Mouse (Mus musculus) embryonic facial prominence, embryonic 12.5 days (tissue): ENCODE measurements around the gene Gm28042. TPM values are rescaled to one million over a fixed set of nuclear protein-coding genes. Genes with fewer than 3 reads are reported as not detected.

Experiments
- ATAC-seq: fragments of 200-750 bp; cut with Nextera tagmentation; 2 replicates; pipeline ENCODE4 v1.8.0; 2017; ENCODE audit not compliant: insufficient number of reproducible peaks, insufficient read depth, low FRiP score, low TSS enrichment
- H3K27ac ChIP-seq: fragments of 300-500 bp; sonication (generic); 2 replicates; pipeline ENCODE4 v1.5.1; 2016; ENCODE audit warnings: mild to moderate bottlenecking
- H3K27me3 ChIP-seq: fragments of 300-500 bp; sonication (generic); 2 replicates; pipeline ENCODE4 v1.6.1; 2016; ENCODE audit warnings: mild to moderate bottlenecking, moderate library complexity
- H3K36me3 ChIP-seq: fragments of 300-500 bp; sonication (generic); 2 replicates; pipeline ENCODE4 v1.6.1; 2016; ENCODE audit warnings: mild to moderate bottlenecking
- H3K4me1 ChIP-seq: fragments of 300-500 bp; sonication (generic); 2 replicates; pipeline ENCODE4 v1.6.1; 2016
- H3K4me2 ChIP-seq: fragments of 300-500 bp; sonication (generic); replicated peaks from 2 replicates; pipeline ENCODE4 v1.6.1; 2016; ENCODE audit warnings: mild to moderate bottlenecking, moderate library complexity
- H3K4me3 ChIP-seq: fragments of 300-500 bp; sonication (generic); 2 replicates; pipeline ENCODE4 v1.5.1; 2016; ENCODE audit warnings: mild to moderate bottlenecking
- H3K9ac ChIP-seq: fragments of 300-500 bp; sonication (generic); 2 replicates; pipeline ENCODE4 v1.6.1; 2016; ENCODE audit warnings: mild to moderate bottlenecking, moderate library complexity
- H3K9me3 ChIP-seq: fragments of 300-500 bp; sonication (generic); 2 replicates; pipeline ENCODE4 v1.6.1; 2016; ENCODE audit warnings: mild to moderate bottlenecking, moderate library complexity
- WGBS: fragments of 180-500 bp; shearing (Covaris S2); methylation state at CpG from one replicate; pipeline ENCODE4 v1.1.7; 2016; 5-methylcytosine and 5-hydroxymethylcytosine counted together
- polyA plus RNA-seq: library from polyadenylated mRNA; unstranded; fragments of >200 nt; fragmentation: Nextera tagmentation; extraction: Ambion mirVana; gene quantifications from 2 replicates; pipeline ENCODE4 v1.2.1, GENCODE M21; 2016

The Gm28042 gene
- polyA plus RNA-seq, 1 experiment from 2014 or later = 6.1 TPM

DNA sequence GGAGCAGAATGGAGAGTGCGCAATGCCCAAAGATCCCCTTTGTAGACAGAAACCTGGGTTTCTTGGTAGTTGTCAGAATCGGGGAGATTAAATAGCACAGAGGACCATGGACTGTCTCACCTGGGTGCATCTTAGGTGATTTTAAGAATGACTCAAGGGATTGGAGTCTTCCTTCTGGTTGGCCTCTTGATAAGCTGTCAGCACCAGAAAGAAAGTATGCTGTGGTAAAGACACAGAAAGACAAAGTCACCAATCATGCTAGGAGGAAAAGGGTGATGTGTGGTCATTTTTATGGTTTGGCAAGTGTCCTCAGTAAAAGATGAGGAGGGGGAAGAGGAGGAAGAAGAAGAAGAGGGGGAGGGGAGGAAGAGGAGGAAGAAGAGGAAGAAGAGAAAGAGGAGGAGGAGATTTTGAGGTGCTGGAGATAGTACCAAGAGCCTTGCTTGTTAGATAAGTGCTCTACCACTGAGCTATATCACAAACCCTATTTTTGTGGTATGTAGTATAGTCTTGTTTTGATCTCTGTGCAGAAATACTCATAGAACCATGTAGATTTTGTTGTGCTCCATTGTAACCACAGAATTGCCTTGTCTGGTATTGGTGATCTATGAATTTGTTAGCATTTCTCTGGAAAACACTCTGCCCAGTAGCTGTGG, 13.3 kb upstream of the Gm28042 start:
- no peaks in the 10 kb centered on the region for H3K4me1 ChIP-seq
- H3K4me2 ChIP-seq = no peak overlapping the region
- H3K27me3 ChIP-seq = no peaks in the 10 kb centered on the region
- ATAC-seq = no peak
- H3K27ac ChIP-seq = no peak overlapping the region
- no peak overlapping the region for H3K4me3 ChIP-seq
- WGBS = 87% methylated on average over 2 of the region's 2 CpGs
- H3K9me3 ChIP-seq = no peaks in the 10 kb centered on the region
- no peak overlapping the region for H3K9ac ChIP-seq
- H3K36me3 ChIP-seq = peaks cover 39% of the 10 kb centered on the region

DNA sequence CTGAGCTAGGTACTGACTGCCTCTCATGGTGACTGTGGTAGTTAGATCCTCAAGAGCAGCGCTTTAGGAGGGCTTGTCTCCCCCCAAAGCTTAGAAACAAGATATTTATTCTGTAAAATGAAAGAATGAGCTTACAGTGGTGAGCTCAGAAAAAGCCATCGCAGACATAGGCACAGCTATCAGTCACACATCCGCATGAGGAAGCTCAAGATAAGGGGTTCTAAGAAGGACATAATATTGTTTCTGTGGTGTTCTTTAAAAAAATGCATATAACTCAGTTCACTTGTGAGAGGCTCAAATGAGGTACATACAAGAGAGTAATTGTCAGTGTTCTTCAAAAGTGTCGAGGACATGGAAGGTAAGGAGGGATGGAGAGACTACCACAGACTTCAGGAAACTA, 11.4 kb upstream of the Gm28042 start:
- H3K36me3 ChIP-seq = peaks cover 59% of the 10 kb centered on the region
- no peaks in the 10 kb centered on the region for H3K4me1 ChIP-seq
- no peak for ATAC-seq
- no peak overlapping the region for H3K4me3 ChIP-seq
- H3K4me2 ChIP-seq = no peak overlapping the region
- H3K9ac ChIP-seq = no peak overlapping the region
- WGBS = 93% methylated on average over 4 of the region's 4 CpGs
- H3K9me3 ChIP-seq = no peaks in the 10 kb centered on the region
- H3K27ac ChIP-seq = no peak overlapping the region
- no peaks in the 10 kb centered on the region for H3K27me3 ChIP-seq

DNA sequence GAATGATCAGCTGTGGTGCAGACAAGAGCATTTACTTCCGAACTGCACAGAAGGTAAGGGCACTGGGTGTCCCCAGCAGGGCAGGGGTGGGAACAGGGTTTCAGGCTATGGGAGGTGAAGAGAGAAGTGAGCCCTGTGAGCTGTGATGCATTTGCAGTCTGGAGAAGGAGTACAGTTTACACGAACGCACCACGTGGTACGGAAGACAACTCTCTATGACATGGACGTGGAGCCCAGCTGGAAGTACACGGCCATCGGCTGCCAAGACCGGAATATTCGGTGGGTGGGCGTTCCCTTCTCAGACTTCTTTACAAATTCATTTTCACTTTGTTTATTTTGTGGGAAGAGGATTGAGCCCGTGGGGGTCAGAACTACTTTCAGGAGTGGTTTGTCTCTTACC, 9.7 kb upstream of the Gm28042 start:
- Histone ChIP-seq H3K4me2 (no peak overlapping the region), H3K9me3 (no peaks in the 10 kb centered on the region), H3K9ac (no peak overlapping the region), H3K4me1 (no peaks in the 10 kb centered on the region), H3K27me3 (no peaks in the 10 kb centered on the region), H3K27ac (no peak overlapping the region), H3K4me3 (no peak overlapping the region), H3K36me3 (peaks cover 76% of the 10 kb centered on the region)
- 89% methylated on average over 12 of the region's 12 CpGs for WGBS
- ATAC-seq = no peak

DNA sequence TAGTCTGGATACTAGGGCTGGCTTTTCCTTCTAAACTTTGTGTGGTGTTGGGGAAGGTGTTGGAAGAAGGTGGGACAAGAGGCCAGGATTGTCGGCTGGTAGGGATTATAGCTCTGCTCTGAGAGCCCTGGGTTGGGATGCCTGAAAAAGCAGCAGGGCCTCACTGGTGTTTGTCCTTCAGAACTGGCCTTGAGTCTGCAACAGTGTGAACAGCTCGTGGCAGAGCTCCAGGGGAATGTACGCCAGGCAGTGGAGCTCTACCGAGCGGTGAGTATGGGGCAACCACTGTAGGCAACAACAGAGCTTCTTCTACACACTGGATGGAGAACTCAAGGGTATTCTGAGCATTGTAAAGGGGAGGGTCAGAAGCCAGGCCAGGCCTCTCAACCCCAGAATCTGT, 3.0 kb upstream of the Gm28042 start:
- Histone ChIP-seq H3K4me3 (no peak overlapping the region), H3K4me1 (peaks cover 11% of the 10 kb centered on the region), H3K9me3 (no peaks in the 10 kb centered on the region), H3K9ac (no peak overlapping the region), H3K4me2 (no peak overlapping the region), H3K36me3 (peaks cover 61% of the 10 kb centered on the region), H3K27ac (no peak overlapping the region), H3K27me3 (no peaks in the 10 kb centered on the region)
- no peak for ATAC-seq
- WGBS = 94% methylated on average over 5 of the region's 5 CpGs

DNA sequence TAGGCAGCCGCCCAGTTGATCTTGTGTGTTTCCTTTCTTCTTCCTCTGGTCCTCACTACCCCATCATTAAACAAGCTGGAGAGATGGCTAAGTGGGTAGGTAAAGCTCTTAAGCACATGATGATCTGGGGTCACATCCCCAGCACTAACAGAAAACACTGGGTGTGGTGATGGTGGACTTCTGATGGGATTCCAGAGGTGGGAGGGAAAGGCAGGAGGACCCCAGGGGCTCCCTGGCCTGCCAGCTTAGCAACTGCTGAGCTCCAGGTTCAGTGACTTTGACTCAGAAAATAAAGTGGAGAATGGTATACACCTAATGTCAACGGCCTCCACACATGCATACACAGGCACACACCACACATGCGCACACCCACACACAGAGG, 648 bp downstream of the Gm28042 start:
- WGBS = 48% methylated on average over 3 of the region's 3 CpGs
- no peak for ATAC-seq

DNA sequence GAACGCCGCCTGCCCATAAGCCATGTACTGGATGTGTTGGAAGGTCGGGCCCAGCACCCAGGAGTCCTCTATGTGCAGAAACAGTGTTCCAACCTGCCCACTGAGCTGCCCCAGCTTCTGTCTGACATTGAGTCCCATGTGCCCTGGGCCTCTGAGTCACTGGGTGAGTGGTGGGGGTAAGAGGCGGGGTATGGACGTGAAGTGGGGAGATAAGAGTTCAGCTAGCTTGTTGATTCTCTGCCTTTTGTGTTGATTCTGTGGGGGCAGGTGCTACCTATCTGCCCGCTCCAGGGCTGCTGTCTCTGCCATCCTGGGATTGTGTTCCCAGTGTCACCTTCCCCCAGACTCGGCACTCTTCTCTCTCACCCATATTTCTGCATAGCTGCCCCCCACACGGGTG, 3.1 kb downstream of the Gm28042 start:
- 90% methylated on average over 8 of the region's 8 CpGs for WGBS
- H3K9me3 ChIP-seq = no peaks in the 10 kb centered on the region
- no peak overlapping the region for H3K27ac ChIP-seq
- H3K4me1 ChIP-seq = peaks cover 11% of the 10 kb centered on the region
- H3K27me3 ChIP-seq = no peaks in the 10 kb centered on the region
- no peak overlapping the region for H3K9ac ChIP-seq
- no peak overlapping the region for H3K4me2 ChIP-seq
- H3K36me3 ChIP-seq = peaks cover 53% of the 10 kb centered on the region
- no peak for ATAC-seq
- no peak overlapping the region for H3K4me3 ChIP-seq

More for the DNA sequence above, 648 bp downstream of the Gm28042 start:
- Histone ChIP-seq H3K4me3 (peak overlapping the region; percentile 75), H3K4me1 (peaks cover 11% of the 10 kb centered on the region), H3K9me3 (no peaks in the 10 kb centered on the region), H3K27ac (peak overlapping the region; percentile 91), H3K9ac (peak overlapping the region; percentile 75), H3K27me3 (no peaks in the 10 kb centered on the region), H3K4me2 (peak overlapping the region; percentile 70), H3K36me3 (peaks cover 53% of the 10 kb centered on the region)

DNA sequence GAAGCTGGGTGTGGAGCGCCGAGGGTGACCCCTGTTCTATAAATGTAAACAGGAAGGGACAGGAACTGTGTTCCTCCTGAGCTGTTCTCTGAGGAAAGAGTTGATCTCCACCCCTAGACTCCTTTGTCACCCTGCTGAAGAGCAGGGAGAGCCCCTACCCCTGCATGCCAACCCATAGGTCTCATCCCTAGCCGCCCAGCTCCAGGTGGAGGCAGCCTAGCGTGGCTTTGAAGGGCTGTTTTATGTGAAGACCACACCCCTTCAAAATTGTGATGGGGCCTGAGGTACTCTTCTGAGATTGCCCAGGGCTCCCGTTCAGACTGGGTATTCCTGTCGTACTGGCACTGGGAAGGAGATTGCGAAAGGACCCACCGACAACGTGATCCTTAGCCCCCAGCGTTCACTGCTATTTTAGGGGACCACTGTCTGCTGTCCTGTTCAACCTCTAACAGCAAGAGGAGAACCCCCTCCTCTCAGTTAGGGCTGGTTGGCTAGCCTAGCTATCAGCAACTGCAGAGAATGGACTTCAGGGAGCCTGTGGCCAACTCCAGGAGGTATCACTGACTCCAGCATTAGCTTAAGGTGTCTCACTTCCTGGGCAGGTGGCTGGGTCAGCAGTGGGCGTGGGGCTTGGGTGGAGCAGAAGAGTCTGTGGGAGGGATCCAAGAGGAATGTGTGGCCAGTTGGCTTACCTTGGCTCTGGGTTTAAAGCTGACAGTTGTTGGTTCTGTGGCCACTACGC, 5.6 kb downstream of the Gm28042 start, which contains the start of gene Pla2g4b:
TSS of gene Pla2g4b (plus strand) at position 692 of the 742 bp plus-strand sequence.
- Histone ChIP-seq H3K36me3 (peaks cover 74% of the 10 kb centered on the region), H3K27me3 (no peaks in the 10 kb centered on the region), H3K9ac (no peak within 1 kb of the TSS), H3K4me3 (no peak within 1 kb of the TSS), H3K9me3 (no peaks in the 10 kb centered on the region), H3K4me2 (no peak within 1 kb of the TSS), H3K4me1 (peaks cover 8% of the 10 kb centered on the region), H3K27ac (no peak within 1 kb of the TSS)
- WGBS = 92% methylated on average over 12 of the region's 12 CpGs
- no peak for ATAC-seq

DNA sequence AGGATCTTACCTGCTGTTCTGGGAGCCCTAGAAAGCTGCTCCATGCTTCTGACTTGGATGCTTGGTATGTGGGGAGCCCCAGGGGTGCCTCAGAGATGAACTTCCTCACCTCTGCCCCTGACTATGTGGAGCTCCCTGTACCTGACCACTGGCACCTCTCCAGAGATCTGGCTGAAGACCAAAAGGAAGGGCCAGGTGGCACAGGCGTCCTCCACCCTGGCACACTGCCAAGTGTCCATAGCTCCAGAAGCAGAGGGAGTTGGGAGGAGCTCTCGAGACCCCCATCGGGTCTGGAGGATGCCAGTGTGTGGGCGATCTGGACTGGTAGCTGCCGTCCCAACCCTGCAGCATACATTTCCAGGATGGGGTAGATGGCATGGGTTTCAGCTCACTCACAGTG, 6.4 kb downstream of the Gm28042 start:
- WGBS = 87% methylated on average over 5 of the region's 5 CpGs
- H3K36me3 ChIP-seq = peaks cover 82% of the 10 kb centered on the region
- H3K4me3 ChIP-seq = no peak overlapping the region

DNA sequence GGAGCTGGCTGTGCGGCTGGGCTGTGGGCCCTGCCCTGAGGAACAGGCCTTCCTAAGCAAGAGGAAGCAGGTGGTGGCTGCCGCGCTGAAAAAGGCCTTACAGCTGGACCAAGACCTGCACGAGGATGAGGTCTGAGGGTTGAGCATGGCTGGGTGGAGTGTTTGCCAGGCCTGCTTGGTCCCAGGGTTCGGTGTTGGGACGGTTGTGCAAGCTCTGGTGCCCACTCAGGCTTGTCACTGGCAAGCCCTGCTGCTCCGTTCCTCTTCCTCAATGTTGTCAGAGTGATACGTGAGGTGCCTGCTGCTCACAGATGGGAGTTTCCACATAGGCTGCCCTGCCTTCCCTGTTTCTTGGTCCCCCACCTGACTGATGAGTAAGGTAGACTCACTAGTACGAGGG, 10.5 kb downstream of the Gm28042 start:
- no peaks in the 10 kb centered on the region for H3K27me3 ChIP-seq
- no peak overlapping the region for H3K4me3 ChIP-seq
- ATAC-seq = no peak
- no peak overlapping the region for H3K27ac ChIP-seq
- peaks cover 94% of the 10 kb centered on the region for H3K36me3 ChIP-seq
- 94% methylated on average over 9 of the region's 9 CpGs for WGBS
- H3K9ac ChIP-seq = no peak overlapping the region
- H3K9me3 ChIP-seq = no peaks in the 10 kb centered on the region
- H3K4me2 ChIP-seq = no peak overlapping the region
- H3K4me1 ChIP-seq = no peaks in the 10 kb centered on the region

More for the DNA sequence above, 6.4 kb downstream of the Gm28042 start:
- Histone ChIP-seq H3K9me3 (no peaks in the 10 kb centered on the region), H3K27me3 (no peaks in the 10 kb centered on the region), H3K27ac (no peak overlapping the region), H3K9ac (no peak overlapping the region), H3K4me2 (no peak overlapping the region), H3K4me1 (no peaks in the 10 kb centered on the region)
- ATAC-seq = no peak

DNA sequence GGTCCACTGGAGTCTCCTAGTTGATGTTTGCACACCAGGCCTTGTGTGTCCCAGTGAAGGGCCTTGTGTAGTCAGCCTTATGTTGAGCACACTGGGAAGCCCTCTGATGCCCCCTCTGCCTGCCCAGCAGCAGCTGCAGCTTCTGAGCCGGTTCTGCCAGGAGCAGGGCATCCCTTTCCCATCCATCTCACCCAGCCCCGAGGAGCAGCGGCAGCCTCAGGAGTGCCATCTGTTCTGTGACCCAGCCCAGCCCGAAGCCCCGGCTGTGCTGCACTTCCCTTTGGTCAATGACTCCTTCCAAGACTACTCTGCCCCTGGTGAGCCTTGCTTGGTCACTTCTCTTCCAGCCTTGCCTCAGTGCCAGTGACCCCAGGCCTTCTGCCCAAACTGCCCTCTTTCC, 13.7 kb downstream of the Gm28042 start:
- Histone ChIP-seq H3K27ac (no peak overlapping the region), H3K4me2 (no peak overlapping the region), H3K27me3 (no peaks in the 10 kb centered on the region), H3K36me3 (peaks cover 64% of the 10 kb centered on the region), H3K9me3 (no peaks in the 10 kb centered on the region), H3K9ac (no peak overlapping the region), H3K4me1 (peaks cover 12% of the 10 kb centered on the region; the same call in 1 of the 2 replicates), H3K4me3 (no peak overlapping the region)
- no peak for ATAC-seq
- 84% methylated on average over 5 of the region's 5 CpGs for WGBS

DNA sequence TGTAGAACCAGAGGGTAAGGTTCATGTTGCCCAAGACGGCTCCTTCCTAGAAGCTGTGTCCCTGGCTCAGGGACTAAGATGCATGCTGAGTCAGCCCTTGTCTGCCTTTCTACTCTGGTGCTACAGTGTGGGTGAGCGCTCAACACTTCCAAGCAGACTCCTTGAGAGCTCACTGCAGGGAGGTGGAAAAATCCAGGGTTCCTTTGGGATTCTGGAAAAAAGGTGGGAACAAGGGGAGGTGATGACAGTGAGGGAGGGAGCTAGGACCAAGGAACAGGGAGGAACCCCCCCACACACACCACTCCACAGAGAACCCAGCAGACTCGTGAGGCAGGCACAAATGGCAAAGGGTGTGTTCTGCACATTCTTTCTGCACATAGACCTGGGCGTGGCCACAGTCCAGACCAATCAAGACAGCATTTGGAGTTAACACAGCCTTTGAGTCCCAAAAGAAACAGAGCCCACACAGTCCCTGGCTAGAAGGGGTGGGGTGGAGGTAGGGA, 16.9 kb downstream of the Gm28042 start:
- no peak overlapping the region for H3K4me3 ChIP-seq
- no peaks in the 10 kb centered on the region for H3K9me3 ChIP-seq
- no peak overlapping the region for H3K27ac ChIP-seq
- H3K36me3 ChIP-seq = peaks cover 33% of the 10 kb centered on the region
- H3K27me3 ChIP-seq = no peaks in the 10 kb centered on the region
- WGBS = 55% methylated on average over 4 of the region's 4 CpGs
- ATAC-seq = no peak
- peaks cover 12% of the 10 kb centered on the region; the same call in 1 of the 2 replicates for H3K4me1 ChIP-seq
- H3K9ac ChIP-seq = no peak overlapping the region; the same call in 1 of the 2 replicates
- no peak overlapping the region for H3K4me2 ChIP-seq

DNA sequence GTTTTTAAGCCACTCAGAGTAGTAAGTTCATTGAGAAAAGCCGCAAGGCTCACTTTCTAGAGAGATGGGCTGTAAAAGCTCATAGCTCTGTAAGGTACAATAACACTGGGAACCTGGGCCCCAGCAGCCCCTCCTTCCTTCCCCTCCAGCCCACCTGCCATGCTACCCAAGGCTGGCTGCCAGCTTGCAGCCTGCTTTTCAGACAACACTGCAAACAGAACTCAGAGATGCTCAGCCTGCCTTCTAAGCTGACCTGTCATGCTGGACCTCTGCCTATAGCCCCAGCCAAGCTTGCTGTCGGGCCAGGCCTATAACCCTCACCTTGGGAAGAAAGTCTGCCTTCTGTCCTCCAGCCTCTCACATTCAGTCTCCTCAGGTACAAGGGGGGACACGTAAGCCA, 17.4 kb downstream of the Gm28042 start:
- no peak overlapping the region for H3K9ac ChIP-seq
- peak overlapping the region; percentile 20; the same call in 1 of the 2 replicates for H3K27ac ChIP-seq
- no peaks in the 10 kb centered on the region for H3K27me3 ChIP-seq
- no peak overlapping the region for H3K4me3 ChIP-seq
- WGBS = 81% methylated on average over 3 of the region's 3 CpGs
- peaks cover 12% of the 10 kb centered on the region; the same call in 1 of the 2 replicates for H3K4me1 ChIP-seq
- no peak for ATAC-seq
- peaks cover 27% of the 10 kb centered on the region for H3K36me3 ChIP-seq
- H3K9me3 ChIP-seq = no peaks in the 10 kb centered on the region
- H3K4me2 ChIP-seq = no peak overlapping the region
